In genomic region chr1:90838221-90838620, GRCm38 (mm10) we compare ENCODE assay signal across 10 mouse cellular contexts. TPM values are rescaled to one million over a fixed set of nuclear protein-coding genes. Genes with fewer than 3 reads are reported as not detected.
DNase-seq lines count a peak whose midpoint lies in the region; ATAC-seq lines count a peak whose summit lies in the region.
"Had no signal": no experiment of that assay in that cellular context is flagged by ENCODE, and none has a peak within 500 bp of the region (broad histone marks: within the 10 kb centered on the region; RNA-seq: fewer than 3 reads in every experiment).

No protein-coding gene starts in this region.

- peaks cover 74% of the 10 kb centered on the region for H3K4me1 ChIP-seq in embryonic facial prominence, embryonic 14.5 days (ENCODE audit: control insufficient read depth, insufficient read depth, low read length)
- peaks cover 25% of the 10 kb centered on the region for H3K4me1 ChIP-seq in heart, embryonic 15.5 days (replicated peaks)

- 0 out of 2 replicates have a peak overlapping the region, but pooled peaks have one; percentile 43 for H3K9ac ChIP-seq in embryonic facial prominence, embryonic 14.5 days (ENCODE audit: low read depth, low read length)
- H3K9ac ChIP-seq in heart, embryonic 15.5 days: 0 out of 2 replicates have a peak overlapping the region, but pooled peaks have one; percentile 2

- no peaks in the 10 kb centered on the region for H3K27me3 ChIP-seq in embryonic facial prominence, embryonic 14.5 days (replicated peaks; ENCODE audit: control insufficient read depth, insufficient read depth, low read length)
- H3K27me3 ChIP-seq in heart, embryonic 15.5 days: no peaks in the 10 kb centered on the region

- H3K4me3 ChIP-seq in embryonic facial prominence, embryonic 14.5 days (ENCODE audit: low read depth, low read length): peak overlapping the region; percentile 15; the same call in 1 of the 2 replicates
- 0 out of 2 replicates have a peak overlapping the region, but pooled peaks have one; percentile 3 for H3K4me3 ChIP-seq in heart, embryonic 15.5 days
- H3K4me3 ChIP-seq: erythroblast, embryonic 14.5 days had no signal

- DNase-seq in embryo, embryonic 10.5 days (ENCODE audit: low spot score): peak; percentile 5
- DNase-seq in embryo, embryonic 11 days: no peak
- peak; percentile 93 for DNase-seq in embryonic facial prominence, embryonic 14.5 days (ENCODE audit: low spot score)
- DNase-seq in left cerebral cortex, adult 8-10 months (ENCODE audit: low spot score in 2 of 2): peak; percentile 28 to 80
- peak; percentile 36 for DNase-seq in right cerebral cortex, postnatal 14 days
- DNase-seq in c-Kit-positive CD71-positive TER-119-positive erythroid progenitor cells, embryonic 14.5 days (ENCODE audit: low spot score): no peak
- no peak for DNase-seq in urinary bladder, adult 18-20 months (ENCODE audit: low spot score in 2 of 2)

- H3K9me3 ChIP-seq in embryonic facial prominence, embryonic 14.5 days (ENCODE audit: control insufficient read depth, low read length): no peaks in the 10 kb centered on the region
- no peaks in the 10 kb centered on the region for H3K9me3 ChIP-seq in heart, embryonic 15.5 days (replicated peaks)

- H3K4me2 ChIP-seq in embryonic facial prominence, embryonic 14.5 days (ENCODE audit: low read depth, low read length): peak overlapping the region; percentile 68
- peak overlapping the region; percentile 42 for H3K4me2 ChIP-seq in heart, embryonic 15.5 days

- 26% methylated on average over 12 of the region's 12 CpGs for WGBS in embryonic facial prominence, embryonic 14.5 days
- WGBS in heart, embryonic 15.5 days: 36% methylated on average over 12 of the region's 12 CpGs

- ATAC-seq in embryonic facial prominence, embryonic 14.5 days (ENCODE audit: low read depth): peak; percentile 75
- 0 out of 2 replicates have a peak, but pooled peaks have one; percentile 23 for ATAC-seq in heart, embryonic 15.5 days (replicated peaks; ENCODE audit: insufficient number of reproducible peaks, insufficient read depth, low FRiP score, low read depth)

- no peaks in the 10 kb centered on the region for H3K36me3 ChIP-seq in embryonic facial prominence, embryonic 14.5 days (ENCODE audit: control insufficient read depth, insufficient read depth, low read length)
- no peaks in the 10 kb centered on the region for H3K36me3 ChIP-seq in heart, embryonic 15.5 days

- H3K27ac ChIP-seq in embryonic facial prominence, embryonic 14.5 days (replicated peaks; ENCODE audit: low read depth, low read length): peak overlapping the region; percentile 91
- peak overlapping the region; percentile 71 for H3K27ac ChIP-seq in heart, embryonic 15.5 days

RNA-seq across cellular contexts. Expression of gene Col6a3, which starts 5.5 kb away (rescaled TPM):
- polyA plus RNA-seq in embryonic facial prominence, embryonic 14.5 days (2014; fragmentation: Nextera tagmentation; extraction: Ambion mirVana): 262 and 324 TPM in 2 replicates
- 24.6 and 40.1 TPM in 2 replicates for polyA plus RNA-seq in heart, embryonic 15.5 days (2015; fragmentation: Nextera tagmentation; extraction: Ambion mirVana)
- 1 to 10 TPM; 5.9 to 9.2 (median 7.0) TPM for total RNA-seq in left cerebral cortex, adult 8-10 months (2022)
- total RNA-seq: neutrophil, adult 5-6 weeks had no signal

Comparison
In these comparisons a context has a peak if more than half of its experiments do, and no peak if none do; other contexts are left out.
1. DNase-seq: peak in embryo, embryonic 10.5 days (single experiment), embryonic facial prominence, embryonic 14.5 days (single experiment), left cerebral cortex, adult 8-10 months (2 of 2) and right cerebral cortex, postnatal 14 days (single experiment); none in embryo, embryonic 11 days (single experiment), c-Kit-positive CD71-positive TER-119-positive erythroid progenitor cells, embryonic 14.5 days (single experiment) and urinary bladder, adult 18-20 months (0 of 2).